Mouse (Mus musculus): ENCODE results near the gene Gucy2d. TPM values are rescaled to one million over a fixed set of nuclear protein-coding genes. Genes with fewer than 3 reads are reported as not detected.

Gucy2d gene
- polyA plus RNA-seq, 1 experiment from 2014 or later: not detected

DNA sequence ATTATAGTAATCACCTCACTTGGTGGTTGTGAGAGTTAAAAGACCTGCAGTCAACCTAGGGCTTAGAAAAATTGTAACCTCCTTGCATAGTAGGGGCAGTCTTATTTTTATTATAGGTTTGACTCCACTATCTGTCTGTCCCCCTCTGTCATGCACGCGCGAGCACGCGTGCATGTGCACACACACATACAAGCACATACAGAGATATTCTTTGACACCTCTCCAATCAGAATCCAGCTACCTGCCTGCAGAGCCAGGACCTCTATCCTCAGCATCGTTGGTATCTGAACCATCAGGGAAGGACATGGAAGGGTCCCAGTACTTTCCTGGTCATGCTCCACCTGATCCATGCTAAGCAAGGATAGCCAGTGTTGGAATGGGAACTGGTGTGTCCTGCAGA, 50.7 kb downstream of the Gucy2d start:
- WGBS: 89% methylated on average over 6 of the region's 6 CpGs
- H3K9me3 ChIP-seq (replicated peaks): no peaks in the 10 kb centered on the region
- no peak overlapping the region for H3K4me3 ChIP-seq (replicated peaks)
- peak overlapping the region; percentile 92; the same call in 1 of the 2 replicates for H3K4me2 ChIP-seq (replicated peaks)
- H3K27me3 ChIP-seq: no peaks in the 10 kb centered on the region
- H3K9ac ChIP-seq: no peak overlapping the region
- peaks cover 43% of the 10 kb centered on the region for H3K4me1 ChIP-seq
- H3K36me3 ChIP-seq: no peaks in the 10 kb centered on the region
- ATAC-seq (ENCODE audit: insufficient number of reproducible peaks, low FRiP score, low TSS enrichment, low read depth): no peak
- H3K27ac ChIP-seq (replicated peaks): no peak overlapping the region

DNA sequence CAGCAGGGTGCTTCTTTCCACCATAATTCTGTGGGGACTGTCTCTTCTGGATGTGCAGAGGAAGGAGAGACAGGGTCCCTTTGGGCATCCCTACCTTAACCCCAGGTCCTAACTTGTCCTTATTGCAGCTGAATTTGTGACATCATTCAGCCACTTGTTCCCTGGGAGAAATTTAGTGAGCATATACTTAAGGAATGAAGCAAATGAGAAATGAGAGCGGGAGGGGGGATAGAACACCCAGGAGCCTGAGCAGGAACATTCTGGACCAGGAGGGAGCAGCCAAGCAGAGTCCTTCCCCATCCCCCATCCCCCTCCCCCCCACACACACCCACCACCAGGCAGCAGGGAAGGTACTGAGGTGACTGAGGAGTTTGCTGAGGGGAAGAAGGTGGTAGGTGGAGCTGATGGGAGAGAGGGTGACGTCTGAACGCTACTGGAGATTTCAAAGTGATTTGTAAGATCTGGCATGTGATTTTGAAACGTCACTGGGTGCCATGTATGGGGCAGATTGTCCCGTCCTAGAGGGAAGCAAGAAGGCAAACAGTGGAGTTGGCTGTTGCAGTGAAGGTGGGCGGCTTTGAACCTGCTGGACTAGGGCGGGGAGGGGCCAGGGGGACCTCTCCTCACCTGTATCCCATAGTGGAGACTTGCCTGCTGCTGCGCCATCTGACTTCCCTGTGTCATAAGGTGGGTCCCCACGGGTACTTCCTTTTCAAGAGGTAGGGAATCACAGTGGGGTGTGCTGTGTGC, 51.4 kb downstream of the Gucy2d start:
- Histone ChIP-seq H3K4me2 (replicated peaks) (0 out of 2 replicates have a peak overlapping the region, but pooled peaks have one; percentile 92), H3K9ac (no peak overlapping the region), H3K9me3 (replicated peaks) (no peaks in the 10 kb centered on the region), H3K4me3 (replicated peaks) (no peak overlapping the region), H3K36me3 (no peaks in the 10 kb centered on the region), H3K27ac (replicated peaks) (no peak overlapping the region), H3K27me3 (no peaks in the 10 kb centered on the region), H3K4me1 (peaks cover 43% of the 10 kb centered on the region)
- WGBS: 63% methylated on average over 9 of the region's 9 CpGs
- no peak for ATAC-seq (ENCODE audit: insufficient number of reproducible peaks, low FRiP score, low TSS enrichment, low read depth)

DNA sequence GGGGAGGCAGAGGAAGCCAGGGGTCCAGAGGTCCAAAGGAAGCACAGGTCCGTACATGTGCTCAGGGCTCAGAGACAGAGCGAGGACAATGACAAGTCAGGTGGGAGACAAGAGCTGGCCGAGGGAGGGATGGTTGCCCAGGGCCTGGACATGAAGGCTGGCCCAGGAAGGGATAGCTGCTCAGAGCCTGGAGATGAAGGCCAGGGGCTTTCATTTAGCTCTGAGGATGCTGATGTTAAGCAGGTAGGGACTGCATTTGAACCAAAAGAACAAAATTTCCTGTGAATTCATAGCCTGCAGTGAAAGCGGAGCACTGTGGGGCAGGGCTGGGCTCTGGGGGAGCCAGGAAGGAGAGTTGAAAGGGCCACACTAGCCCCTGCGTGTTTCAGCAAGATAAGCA, 52.1 kb downstream of the Gucy2d start:
- no peak for ATAC-seq (ENCODE audit: insufficient number of reproducible peaks, low FRiP score, low TSS enrichment, low read depth)
- Histone ChIP-seq H3K4me3 (replicated peaks) (no peak overlapping the region), H3K9ac (no peak overlapping the region), H3K9me3 (replicated peaks) (no peaks in the 10 kb centered on the region), H3K4me1 (peaks cover 43% of the 10 kb centered on the region), H3K27me3 (no peaks in the 10 kb centered on the region), H3K4me2 (replicated peaks) (no peak overlapping the region), H3K27ac (replicated peaks) (no peak overlapping the region), H3K36me3 (no peaks in the 10 kb centered on the region)
- 69% methylated on average over 5 of the region's 5 CpGs for WGBS

DNA sequence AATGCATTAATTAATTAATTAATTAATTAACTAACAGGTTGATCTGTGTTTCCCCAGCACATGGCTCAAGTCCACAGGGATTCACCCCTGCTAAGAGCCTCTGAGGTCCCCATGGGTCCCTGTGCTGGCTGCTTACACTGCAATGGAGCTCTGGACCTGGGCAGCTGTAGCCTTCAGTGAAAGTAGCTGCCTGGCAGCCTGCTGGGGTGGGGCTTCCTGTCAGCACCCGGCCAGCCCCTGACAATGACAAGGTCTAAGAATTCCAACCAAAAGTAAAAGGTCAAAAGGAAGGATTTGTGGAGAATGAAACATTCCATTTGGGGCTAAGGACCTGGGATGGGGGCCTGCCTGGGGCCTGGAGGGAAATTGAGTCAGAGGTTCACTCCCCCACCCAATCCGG, 53.1 kb downstream of the Gucy2d start:
- Histone ChIP-seq H3K4me1 (peaks cover 45% of the 10 kb centered on the region), H3K9ac (no peak overlapping the region), H3K4me3 (replicated peaks) (no peak overlapping the region), H3K4me2 (replicated peaks) (no peak overlapping the region), H3K36me3 (no peaks in the 10 kb centered on the region), H3K9me3 (replicated peaks) (no peaks in the 10 kb centered on the region), H3K27ac (replicated peaks) (no peak overlapping the region), H3K27me3 (no peaks in the 10 kb centered on the region)
- no peak for ATAC-seq (ENCODE audit: insufficient number of reproducible peaks, low FRiP score, low TSS enrichment, low read depth)
- 52% methylated on average over 2 of the region's 2 CpGs for WGBS

DNA sequence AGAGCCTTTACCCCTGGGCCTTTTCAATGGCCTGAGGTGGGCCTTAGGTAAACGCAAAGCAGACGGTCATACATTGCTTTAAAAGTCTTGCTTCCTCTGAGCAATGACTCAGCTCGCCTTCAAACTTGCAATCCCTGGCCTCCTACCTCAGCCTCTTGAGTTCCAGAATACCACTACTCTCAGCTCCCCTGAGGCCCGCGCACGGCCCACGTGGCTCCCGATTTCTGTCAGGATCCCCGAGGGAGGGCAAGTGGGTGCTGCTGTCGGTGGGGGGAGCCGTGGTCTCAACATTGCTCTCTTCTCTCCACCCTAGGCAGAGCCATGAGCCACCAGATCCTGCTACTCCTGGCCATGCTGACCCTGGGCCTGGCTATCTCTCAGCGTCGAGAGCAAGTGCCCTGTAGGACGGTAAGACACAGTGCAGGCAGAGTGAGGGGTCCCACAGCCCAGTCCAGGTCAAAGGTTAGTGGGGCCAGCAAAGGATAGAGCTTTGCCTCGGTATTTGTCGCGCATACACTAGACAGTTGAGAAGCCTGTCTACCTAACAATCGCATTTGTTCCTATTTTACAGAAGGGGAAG, 53.8 kb downstream of the Gucy2d start:
- no peaks in the 10 kb centered on the region for H3K9me3 ChIP-seq (replicated peaks)
- H3K9ac ChIP-seq: no peak overlapping the region
- 64% methylated on average over 18 of the region's 18 CpGs for WGBS
- H3K27ac ChIP-seq (replicated peaks): no peak overlapping the region
- no peak overlapping the region for H3K4me2 ChIP-seq (replicated peaks)
- no peak for ATAC-seq (ENCODE audit: insufficient number of reproducible peaks, low FRiP score, low TSS enrichment, low read depth)
- H3K4me3 ChIP-seq (replicated peaks): no peak overlapping the region
- peaks cover 49% of the 10 kb centered on the region for H3K4me1 ChIP-seq
- H3K36me3 ChIP-seq: no peaks in the 10 kb centered on the region
- H3K27me3 ChIP-seq: no peaks in the 10 kb centered on the region

DNA sequence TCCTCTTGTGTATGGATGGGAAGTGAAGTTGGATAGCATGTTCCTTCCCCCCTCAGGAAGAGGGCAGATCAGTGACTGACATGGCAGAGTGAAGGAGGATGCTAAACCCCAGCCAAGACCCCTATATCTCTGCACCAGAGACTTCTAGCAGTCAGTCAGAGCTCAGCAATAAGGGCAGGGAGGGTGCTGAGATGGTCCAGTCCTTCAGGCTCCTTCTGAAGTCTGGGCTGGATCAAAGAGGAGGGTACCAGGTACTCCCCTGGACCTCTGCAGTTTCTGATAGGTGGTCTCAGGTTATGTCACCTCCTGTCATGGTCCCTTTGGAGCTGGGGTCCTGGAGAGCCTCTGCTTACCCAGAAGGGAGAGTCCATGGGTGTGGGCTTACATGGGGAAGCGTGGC, 55.4 kb downstream of the Gucy2d start:
- no peak for ATAC-seq (ENCODE audit: insufficient number of reproducible peaks, low FRiP score, low TSS enrichment, low read depth)
- Histone ChIP-seq H3K9ac (no peak overlapping the region), H3K27me3 (no peaks in the 10 kb centered on the region), H3K36me3 (no peaks in the 10 kb centered on the region), H3K4me3 (replicated peaks) (no peak overlapping the region), H3K4me1 (peaks cover 49% of the 10 kb centered on the region), H3K9me3 (replicated peaks) (no peaks in the 10 kb centered on the region), H3K4me2 (replicated peaks) (no peak overlapping the region), H3K27ac (replicated peaks) (no peak overlapping the region)
- WGBS: 82% methylated on average over 1 of the region's 1 CpGs

DNA sequence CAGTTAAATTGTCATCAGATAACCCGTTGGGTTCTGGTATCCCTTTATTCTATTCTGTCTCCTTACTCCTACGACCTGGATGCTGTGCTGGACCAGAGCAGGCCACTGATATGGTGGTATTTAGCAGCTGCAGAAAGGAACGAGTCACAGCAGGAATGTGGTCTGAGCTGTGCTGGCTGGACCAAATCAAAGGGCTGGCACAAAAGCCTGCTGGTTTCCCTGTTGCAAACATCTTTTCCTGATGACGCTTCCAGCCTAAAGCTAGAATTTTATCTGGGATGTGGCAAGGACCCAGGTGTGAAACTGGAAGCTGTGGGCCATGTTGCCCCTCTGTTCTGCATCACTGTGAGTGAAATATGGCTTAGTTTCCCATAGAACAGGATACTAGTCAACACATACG, 57.2 kb downstream of the Gucy2d start:
- Histone ChIP-seq H3K4me2 (replicated peaks) (no peak overlapping the region), H3K9me3 (replicated peaks) (no peaks in the 10 kb centered on the region), H3K4me1 (peaks cover 46% of the 10 kb centered on the region), H3K27me3 (no peaks in the 10 kb centered on the region), H3K27ac (replicated peaks) (no peak overlapping the region), H3K36me3 (no peaks in the 10 kb centered on the region), H3K4me3 (replicated peaks) (no peak overlapping the region), H3K9ac (no peak overlapping the region)
- 59% methylated on average over 5 of the region's 5 CpGs for WGBS
- no peak for ATAC-seq (ENCODE audit: insufficient number of reproducible peaks, low FRiP score, low TSS enrichment, low read depth)

DNA sequence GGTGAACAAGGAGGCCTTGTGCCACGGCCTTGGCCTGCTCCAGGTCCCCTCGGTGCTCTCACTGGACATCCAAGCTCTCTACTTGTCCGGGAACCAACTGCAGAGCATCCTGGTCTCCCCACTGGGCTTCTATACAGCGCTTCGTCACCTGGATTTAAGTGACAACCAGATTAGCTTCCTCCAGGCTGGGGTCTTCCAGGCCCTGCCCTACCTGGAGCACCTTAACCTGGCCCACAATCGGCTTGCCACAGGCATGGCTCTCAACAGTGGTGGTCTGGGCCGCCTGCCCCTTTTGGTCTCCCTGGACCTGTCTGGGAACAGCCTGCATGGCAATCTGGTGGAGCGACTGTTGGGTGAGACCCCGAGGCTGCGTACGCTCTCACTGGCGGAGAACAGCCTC, 57.9 kb downstream of the Gucy2d start:
- ATAC-seq (ENCODE audit: insufficient number of reproducible peaks, low FRiP score, low TSS enrichment, low read depth): no peak
- Histone ChIP-seq H3K4me1 (peaks cover 50% of the 10 kb centered on the region), H3K4me3 (replicated peaks) (no peak overlapping the region), H3K36me3 (no peaks in the 10 kb centered on the region), H3K9me3 (replicated peaks) (no peaks in the 10 kb centered on the region), H3K9ac (no peak overlapping the region), H3K4me2 (replicated peaks) (no peak overlapping the region), H3K27me3 (no peaks in the 10 kb centered on the region), H3K27ac (replicated peaks) (no peak overlapping the region)
- WGBS: 91% methylated on average over 12 of the region's 12 CpGs

DNA sequence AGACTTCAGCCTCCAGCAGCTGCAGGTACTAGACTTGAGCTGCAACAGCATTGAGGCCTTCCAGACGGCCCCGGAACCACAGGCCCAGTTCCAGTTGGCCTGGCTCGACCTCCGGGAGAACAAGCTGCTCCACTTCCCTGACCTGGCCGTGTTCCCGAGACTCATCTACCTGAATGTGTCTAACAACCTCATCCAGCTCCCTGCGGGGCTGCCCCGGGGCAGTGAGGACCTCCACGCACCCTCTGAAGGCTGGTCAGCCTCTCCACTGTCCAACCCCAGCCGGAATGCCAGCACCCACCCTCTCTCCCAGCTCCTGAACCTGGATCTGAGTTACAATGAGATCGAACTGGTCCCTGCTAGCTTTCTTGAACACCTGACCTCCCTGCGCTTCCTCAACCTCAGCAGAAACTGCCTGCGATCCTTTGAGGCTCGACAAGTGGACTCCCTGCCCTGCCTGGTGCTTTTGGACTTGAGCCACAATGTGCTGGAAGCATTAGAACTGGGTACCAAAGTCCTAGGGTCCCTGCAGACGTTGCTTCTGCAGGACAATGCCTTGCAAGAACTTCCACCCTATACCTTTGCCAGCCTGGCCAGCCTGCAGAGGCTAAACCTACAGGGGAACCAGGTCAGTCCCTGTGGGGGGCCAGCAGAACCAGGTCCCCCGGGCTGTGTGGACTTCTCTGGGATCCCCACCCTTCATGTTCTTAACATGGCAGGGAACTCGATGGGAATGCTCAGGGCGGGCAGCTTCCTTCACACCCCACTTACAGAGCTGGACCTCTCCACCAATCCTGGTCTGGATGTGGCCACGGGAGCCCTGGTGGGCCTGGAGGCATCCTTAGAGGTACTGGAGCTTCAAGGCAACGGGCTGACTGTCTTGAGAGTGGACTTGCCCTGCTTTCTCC, 58.7 kb downstream of the Gucy2d start:
- peak overlapping the region; percentile 78 for H3K27ac ChIP-seq (replicated peaks)
- WGBS: 77% methylated on average over 20 of the region's 20 CpGs
- H3K36me3 ChIP-seq: no peaks in the 10 kb centered on the region
- no peaks in the 10 kb centered on the region for H3K27me3 ChIP-seq
- no peaks in the 10 kb centered on the region for H3K9me3 ChIP-seq (replicated peaks)
- no peak for ATAC-seq (ENCODE audit: insufficient number of reproducible peaks, low FRiP score, low TSS enrichment, low read depth)
- H3K4me3 ChIP-seq (replicated peaks): no peak overlapping the region
- peaks cover 54% of the 10 kb centered on the region for H3K4me1 ChIP-seq
- no peak overlapping the region for H3K9ac ChIP-seq
- H3K4me2 ChIP-seq (replicated peaks): no peak overlapping the region

DNA sequence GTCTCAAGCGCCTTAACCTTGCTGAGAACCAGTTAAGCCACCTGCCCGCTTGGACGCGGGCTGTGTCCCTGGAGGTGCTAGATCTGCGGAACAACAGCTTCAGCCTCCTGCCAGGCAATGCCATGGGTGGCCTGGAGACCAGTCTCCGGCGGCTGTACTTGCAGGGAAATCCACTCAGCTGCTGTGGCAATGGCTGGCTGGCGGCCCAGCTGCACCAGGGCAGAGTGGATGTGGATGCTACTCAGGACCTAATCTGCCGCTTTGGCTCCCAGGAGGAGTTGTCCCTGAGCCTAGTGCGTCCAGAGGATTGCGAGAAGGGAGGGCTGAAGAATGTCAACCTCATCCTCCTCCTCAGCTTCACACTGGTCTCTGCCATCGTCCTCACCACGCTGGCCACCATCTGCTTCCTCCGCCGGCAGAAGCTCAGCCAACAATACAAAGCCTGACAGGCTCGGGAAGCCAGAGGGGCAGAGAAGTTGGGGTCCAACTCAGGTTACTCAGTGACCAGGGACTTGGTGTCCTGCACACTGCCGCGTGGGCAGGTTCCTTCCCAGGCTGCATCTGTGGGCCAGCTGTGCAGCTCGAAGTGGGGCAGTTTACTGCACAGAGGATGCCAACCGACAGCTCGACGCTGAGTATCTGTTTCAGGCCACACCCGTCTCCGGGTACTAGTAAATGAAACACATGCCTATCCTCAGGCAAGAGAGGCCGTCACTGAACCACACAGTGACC, 59.5 kb downstream of the Gucy2d start:
- no peak overlapping the region for H3K4me3 ChIP-seq (replicated peaks)
- WGBS: 48% methylated on average over 25 of the region's 25 CpGs
- no peak overlapping the region for H3K9ac ChIP-seq
- ATAC-seq (ENCODE audit: insufficient number of reproducible peaks, low FRiP score, low TSS enrichment, low read depth): peak; percentile 58
- H3K27ac ChIP-seq (replicated peaks): peak overlapping the region; percentile 78
- no peaks in the 10 kb centered on the region for H3K27me3 ChIP-seq
- H3K4me2 ChIP-seq (replicated peaks): no peak overlapping the region
- H3K36me3 ChIP-seq: no peaks in the 10 kb centered on the region
- no peaks in the 10 kb centered on the region for H3K9me3 ChIP-seq (replicated peaks)
- H3K4me1 ChIP-seq: peaks cover 62% of the 10 kb centered on the region

DNA sequence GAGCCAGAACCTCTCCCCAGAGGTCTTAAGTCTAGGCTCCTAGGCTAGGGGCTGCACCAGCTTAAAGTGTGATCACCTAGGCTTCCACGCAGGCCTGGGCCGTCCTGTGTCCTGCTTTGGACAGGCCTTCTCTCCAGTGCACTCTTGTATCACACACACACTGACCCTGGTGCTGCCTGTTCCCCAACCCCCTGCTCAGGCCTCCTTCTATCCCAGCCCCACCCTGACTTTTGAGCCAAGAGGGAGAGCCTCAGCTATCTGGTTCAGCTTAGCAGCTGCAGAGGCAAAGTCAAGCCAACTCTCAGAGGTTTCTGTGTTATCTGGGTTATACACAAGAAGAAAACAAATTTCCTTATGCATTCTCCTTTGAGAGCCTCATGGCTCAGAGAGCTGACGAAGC, 60.3 kb downstream of the Gucy2d start:
- no peak overlapping the region for H3K9ac ChIP-seq
- H3K9me3 ChIP-seq (replicated peaks): no peaks in the 10 kb centered on the region
- H3K4me2 ChIP-seq (replicated peaks): no peak overlapping the region
- peak; percentile 35; the same call in 1 of the 2 replicates for ATAC-seq (ENCODE audit: insufficient number of reproducible peaks, low FRiP score, low TSS enrichment, low read depth)
- no peak overlapping the region for H3K4me3 ChIP-seq (replicated peaks)
- H3K27me3 ChIP-seq: no peaks in the 10 kb centered on the region
- 67% methylated on average over 3 of the region's 3 CpGs for WGBS
- H3K36me3 ChIP-seq: no peaks in the 10 kb centered on the region
- peaks cover 69% of the 10 kb centered on the region for H3K4me1 ChIP-seq
- peak overlapping the region; percentile 78 for H3K27ac ChIP-seq (replicated peaks)
